Mouse (Mus musculus): Measurements from ENCODE around the gene Mbd3. TPM values are rescaled to one million over a fixed set of nuclear protein-coding genes. Genes with fewer than 3 reads are reported as not detected.

Gene Mbd3
- polyA plus RNA-seq, 1 experiment, result not detected

DNA sequence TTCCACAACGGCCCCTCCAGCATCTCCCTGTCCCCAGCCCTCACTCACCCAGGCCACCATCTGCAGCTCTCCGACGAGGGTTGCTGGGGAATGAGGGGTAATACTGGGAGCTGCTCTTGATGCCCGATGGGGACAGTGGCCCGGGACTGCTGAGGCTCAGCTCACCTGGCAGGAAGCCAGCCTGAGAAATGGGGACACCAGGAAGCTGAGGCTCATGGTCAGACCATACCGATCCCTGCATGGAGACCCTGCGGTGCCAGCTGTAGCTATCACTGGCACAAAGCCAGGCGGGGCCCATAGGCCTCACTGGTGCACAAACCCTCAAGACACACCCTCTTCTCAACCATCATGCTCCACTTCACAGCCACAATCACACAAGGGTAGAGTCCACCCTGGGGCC lies 20.1 kb upstream of the Mbd3 start:
- Histone ChIP-seq H3K27ac (ENCODE audit: insufficient read depth, low read depth, low read length) (no peak overlapping the region), H3K4me1 (ENCODE audit: control insufficient read depth, insufficient read depth, low read length) (0 out of 2 replicates have a peak, but pooled peaks cover 3% of the 10 kb centered on the region), H3K4me3 (ENCODE audit: insufficient read depth, low read depth, low read length) (no peak overlapping the region)
- TF ChIP-seq POLR2A (IDR thresholded peaks at IDR 0.05; ENCODE audit: insufficient read depth, low read depth, low read length) (no peak), CTCF (IDR thresholded peaks at IDR 0.05; ENCODE audit: insufficient read depth, low read depth, low read length) (no peak)
- WGBS, result 46% methylated on average over 8 of the region's 8 CpGs

DNA sequence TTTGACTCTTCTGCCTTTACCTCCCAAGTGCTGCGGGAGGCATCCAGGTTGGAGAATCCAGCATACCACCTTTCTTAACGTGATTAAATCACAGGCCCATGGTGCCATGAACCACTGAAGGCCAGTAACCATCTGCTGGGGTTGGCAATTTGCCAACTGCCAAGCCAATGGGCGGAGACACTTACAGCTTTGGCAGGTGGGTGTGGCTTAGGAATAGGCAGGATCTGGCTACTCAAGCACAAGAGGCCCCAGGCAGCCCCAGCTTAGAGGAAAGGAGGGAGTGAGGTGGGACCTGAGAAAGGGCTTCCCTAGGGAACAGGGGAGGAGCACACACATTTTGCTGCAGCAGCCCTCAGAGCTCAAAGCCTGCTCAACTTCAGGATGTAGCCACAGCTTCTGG lies 19.0 kb upstream of the Mbd3 start:
- H3K4me1 ChIP-seq (ENCODE audit: control insufficient read depth, insufficient read depth, low read length), result 0 out of 2 replicates have a peak, but pooled peaks cover 3% of the 10 kb centered on the region
- TF ChIP-seq CTCF (IDR thresholded peaks at IDR 0.05; ENCODE audit: insufficient read depth, low read depth, low read length), result no peak
- TF ChIP-seq POLR2A (IDR thresholded peaks at IDR 0.05; ENCODE audit: insufficient read depth, low read depth, low read length), result no peak
- 42% methylated on average over 3 of the region's 3 CpGs for WGBS
- no peak overlapping the region for H3K4me3 ChIP-seq (ENCODE audit: insufficient read depth, low read depth, low read length)
- H3K27ac ChIP-seq (ENCODE audit: insufficient read depth, low read depth, low read length), result no peak overlapping the region

DNA sequence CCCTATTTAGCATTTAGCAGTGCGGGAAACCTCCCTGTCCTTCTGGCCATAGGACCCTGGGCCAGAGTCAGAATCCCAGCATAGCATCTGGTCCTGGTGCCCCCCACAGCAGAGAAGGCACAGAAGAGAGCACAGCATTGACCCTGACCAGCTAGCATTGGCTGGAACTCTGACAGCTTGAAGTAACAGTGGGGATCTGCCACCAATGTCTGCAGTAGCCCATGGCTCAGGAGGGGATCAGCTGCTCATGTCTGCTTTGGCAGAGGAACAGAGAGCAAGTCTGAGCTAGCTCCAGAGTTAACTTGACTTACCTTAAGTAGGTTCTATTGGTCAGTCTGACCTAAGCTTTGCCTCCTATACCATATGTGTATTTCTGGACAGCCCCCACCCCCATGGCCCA lies 18.5 kb upstream of the Mbd3 start:
- H3K4me3 ChIP-seq (ENCODE audit: insufficient read depth, low read depth, low read length), result no peak overlapping the region
- whole genome bisulfite sequencing, result 85% methylated on average over 1 of the region's 1 CpGs
- H3K4me1 ChIP-seq (ENCODE audit: control insufficient read depth, insufficient read depth, low read length), result peaks cover 6% of the 10 kb centered on the region; the same call in 1 of the 2 replicates
- no peak for TF ChIP-seq POLR2A (IDR thresholded peaks at IDR 0.05; ENCODE audit: insufficient read depth, low read depth, low read length)
- no peak for TF ChIP-seq CTCF (IDR thresholded peaks at IDR 0.05; ENCODE audit: insufficient read depth, low read depth, low read length)
- H3K27ac ChIP-seq (ENCODE audit: insufficient read depth, low read depth, low read length), result no peak overlapping the region

DNA sequence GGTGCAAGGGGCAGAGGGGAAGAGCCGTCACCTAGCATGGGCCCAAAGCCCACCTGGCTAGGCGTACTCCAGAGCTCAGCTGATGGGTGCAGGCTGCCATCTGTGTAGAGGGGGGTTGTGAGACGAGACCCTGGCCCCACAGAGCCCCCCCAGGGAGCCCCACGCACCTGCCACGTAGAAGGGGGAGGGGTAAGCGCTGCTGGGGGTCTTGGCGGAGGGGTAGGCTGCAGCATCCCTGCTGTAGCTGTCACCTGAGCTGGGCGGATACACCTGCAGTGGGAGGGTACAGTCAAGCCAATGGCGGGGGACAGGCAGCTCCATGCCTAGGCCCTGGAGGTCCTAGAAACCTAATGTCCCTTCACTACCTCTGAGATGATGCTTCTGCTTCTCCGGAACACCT lies 18.0 kb upstream of the Mbd3 start:
- no peak overlapping the region for H3K4me3 ChIP-seq (ENCODE audit: insufficient read depth, low read depth, low read length)
- TF ChIP-seq CTCF (IDR thresholded peaks at IDR 0.05; ENCODE audit: insufficient read depth, low read depth, low read length), result no peak
- TF ChIP-seq POLR2A (IDR thresholded peaks at IDR 0.05; ENCODE audit: insufficient read depth, low read depth, low read length), result no peak
- H3K27ac ChIP-seq (ENCODE audit: insufficient read depth, low read depth, low read length), result no peak overlapping the region
- peaks cover 10% of the 10 kb centered on the region; the same call in 1 of the 2 replicates for H3K4me1 ChIP-seq (ENCODE audit: control insufficient read depth, insufficient read depth, low read length)
- WGBS, result 93% methylated on average over 10 of the region's 10 CpGs

DNA sequence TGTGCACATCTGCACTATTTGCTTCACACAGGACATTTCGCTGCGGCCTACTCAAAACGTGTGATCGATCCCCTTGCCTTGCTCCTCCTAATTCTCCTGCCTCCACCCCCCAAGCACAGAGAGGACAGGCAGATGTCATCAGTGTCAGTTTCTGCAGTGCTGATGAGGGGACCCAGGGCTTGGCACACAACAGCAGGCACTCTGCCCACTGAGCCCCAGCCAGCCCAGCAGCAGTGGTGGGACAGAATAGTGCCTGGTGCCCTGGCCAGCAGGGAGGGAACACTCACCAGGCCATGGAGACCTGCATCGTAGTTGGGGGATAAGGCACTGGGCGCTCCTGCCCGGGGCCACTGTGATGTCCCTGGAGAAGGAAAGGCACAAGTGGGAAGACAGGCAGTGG lies 16.2 kb upstream of the Mbd3 start:
- Histone ChIP-seq H3K27ac (ENCODE audit: insufficient read depth, low read depth, low read length) (no peak overlapping the region), H3K4me3 (ENCODE audit: insufficient read depth, low read depth, low read length) (no peak overlapping the region), H3K4me1 (ENCODE audit: control insufficient read depth, insufficient read depth, low read length) (peaks cover 10% of the 10 kb centered on the region; the same call in 1 of the 2 replicates)
- 77% methylated on average over 7 of the region's 7 CpGs for WGBS
- TF ChIP-seq POLR2A (IDR thresholded peaks at IDR 0.05; ENCODE audit: insufficient read depth, low read depth, low read length), result no peak
- no peak for TF ChIP-seq CTCF (IDR thresholded peaks at IDR 0.05; ENCODE audit: insufficient read depth, low read depth, low read length)

DNA sequence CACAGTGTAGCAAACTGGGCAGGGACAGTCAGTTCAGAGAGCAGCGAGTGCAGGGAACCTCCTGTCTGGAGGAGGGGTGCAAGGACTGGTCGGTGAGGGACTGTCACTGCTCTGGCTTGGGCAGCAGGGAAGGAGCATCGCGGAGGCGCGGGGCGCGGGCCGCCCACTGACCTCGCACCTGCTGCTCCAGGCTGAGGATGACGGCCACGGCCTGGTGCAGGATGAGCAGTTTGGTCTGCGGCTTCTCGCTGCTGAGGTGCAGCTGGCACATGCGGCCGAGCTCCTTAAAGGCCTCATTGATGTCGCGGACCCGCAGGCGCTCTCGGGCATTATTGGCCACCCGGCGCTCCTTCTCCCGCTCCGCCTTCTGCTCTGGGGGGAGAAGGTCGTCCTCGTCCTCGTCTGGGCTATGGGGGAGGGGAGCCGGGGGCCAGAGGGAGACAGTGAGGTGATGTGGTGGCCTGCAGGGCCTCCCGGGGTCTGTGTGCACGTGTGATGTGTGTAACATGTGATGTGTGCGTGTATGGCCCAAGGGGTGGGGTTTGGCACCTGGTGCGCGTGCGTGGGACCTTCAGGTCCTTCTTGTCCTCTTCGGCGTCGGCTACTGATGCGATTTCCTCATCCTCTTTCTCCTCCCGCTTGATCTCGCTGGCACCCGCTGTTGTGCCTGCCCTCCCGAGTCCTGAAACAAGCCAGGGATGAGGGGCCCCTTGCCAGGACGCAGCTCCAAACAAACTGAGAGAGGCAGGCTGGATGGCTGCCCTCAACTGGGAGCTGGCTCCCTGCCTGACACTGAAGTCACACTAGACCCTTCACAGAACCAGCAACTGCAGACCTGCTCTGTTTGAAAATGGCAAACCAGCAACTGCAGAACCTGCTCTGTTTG lies 13.5 kb upstream of the Mbd3 start:
- no peak overlapping the region for H3K4me3 ChIP-seq (ENCODE audit: insufficient read depth, low read depth, low read length)
- H3K4me1 ChIP-seq (ENCODE audit: control insufficient read depth, insufficient read depth, low read length), result peaks cover 7% of the 10 kb centered on the region; the same call in 1 of the 2 replicates
- WGBS, result 51% methylated on average over 44 of the region's 44 CpGs
- peak overlapping the region; percentile 22; the same call in 1 of the 2 replicates for H3K27ac ChIP-seq (ENCODE audit: insufficient read depth, low read depth, low read length)
- TF ChIP-seq CTCF (IDR thresholded peaks at IDR 0.05; ENCODE audit: insufficient read depth, low read depth, low read length), result no peak
- no peak for TF ChIP-seq POLR2A (IDR thresholded peaks at IDR 0.05; ENCODE audit: insufficient read depth, low read depth, low read length)

DNA sequence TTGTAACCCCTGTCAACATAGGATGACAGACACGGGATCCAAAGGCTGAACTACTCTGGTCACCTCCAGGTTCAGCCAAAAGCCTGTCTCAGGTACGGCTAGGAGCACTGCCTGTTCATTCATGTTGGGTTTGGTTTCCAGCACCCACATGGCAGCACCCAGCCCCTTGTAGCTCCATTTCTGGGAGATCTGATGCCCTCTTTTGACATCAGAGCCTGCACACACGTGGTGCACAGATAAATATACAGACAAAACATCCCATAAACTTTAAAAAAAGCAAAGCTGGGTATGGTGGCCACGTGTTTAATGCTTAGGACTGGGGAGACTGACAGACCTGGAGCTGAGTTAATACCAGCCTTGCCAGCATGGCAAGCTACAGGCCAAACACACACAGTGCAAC lies 8.6 kb upstream of the Mbd3 start:
- TF ChIP-seq CTCF (IDR thresholded peaks at IDR 0.05; ENCODE audit: insufficient read depth, low read depth, low read length), result no peak
- TF ChIP-seq POLR2A (IDR thresholded peaks at IDR 0.05; ENCODE audit: insufficient read depth, low read depth, low read length), result no peak

DNA sequence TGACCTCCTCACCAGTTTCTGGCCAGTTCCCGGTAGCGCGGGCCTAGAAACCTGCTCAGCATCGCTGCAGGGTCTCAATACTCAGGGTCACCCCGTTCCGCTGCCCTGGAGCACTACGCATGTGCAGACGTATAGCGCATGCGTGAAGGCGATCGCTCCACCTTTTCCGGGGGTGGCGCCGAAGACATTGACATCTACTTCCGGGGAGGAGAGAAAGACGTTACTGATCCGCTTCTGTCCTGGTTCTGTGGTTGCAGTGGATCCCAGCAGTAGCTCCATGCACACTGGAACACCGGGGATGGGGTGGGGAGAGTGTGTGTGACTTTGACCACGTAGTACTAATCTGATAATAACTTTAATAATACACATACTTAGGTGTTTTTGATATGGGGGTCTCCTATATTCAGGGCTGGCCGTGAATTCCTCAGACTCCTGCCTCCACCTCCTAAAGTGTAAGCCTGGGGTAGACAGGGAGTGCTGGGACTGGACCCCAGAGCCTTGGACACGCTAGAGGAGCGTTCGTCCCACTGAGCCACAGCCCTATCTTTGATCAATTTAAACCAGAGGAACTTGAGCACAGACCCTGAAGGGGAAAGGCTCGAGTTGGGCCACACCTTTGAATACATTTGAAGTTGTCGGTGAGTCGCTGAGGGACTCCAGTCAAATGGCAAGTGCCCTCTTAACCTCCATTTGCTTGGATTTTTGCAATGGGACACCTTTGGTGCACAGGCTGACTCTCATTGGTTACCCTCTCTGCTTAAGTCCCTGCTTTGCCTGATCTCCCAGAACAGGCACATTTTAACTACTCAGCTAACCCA lies 7.5 kb upstream of the Mbd3 start, which contains the start of gene Uqcr11:
Gene Uqcr11, minus strand, starts transcription at position 147 of the 818 bp plus-strand sequence.
- peaks cover 25% of the 10 kb centered on the region for H3K4me1 ChIP-seq (ENCODE audit: control insufficient read depth, insufficient read depth, low read length)
- peak within 1 kb of the TSS; percentile 76 for H3K4me3 ChIP-seq (ENCODE audit: insufficient read depth, low read depth, low read length)
- 1% methylated on average over 27 of the region's 27 CpGs for WGBS
- H3K27ac ChIP-seq (ENCODE audit: insufficient read depth, low read depth, low read length), result peak within 1 kb of the TSS; percentile 79
- TF ChIP-seq CTCF (IDR thresholded peaks at IDR 0.05; ENCODE audit: insufficient read depth, low read depth, low read length) (no peak), POLR2A (IDR thresholded peaks at IDR 0.05; ENCODE audit: insufficient read depth, low read depth, low read length) (peak; percentile 75)

More for the DNA sequence above, 8.6 kb upstream of the Mbd3 start:
- WGBS, result 52% methylated on average over 4 of the region's 4 CpGs
- no peak overlapping the region for H3K27ac ChIP-seq (ENCODE audit: insufficient read depth, low read depth, low read length)
- H3K4me1 ChIP-seq (ENCODE audit: control insufficient read depth, insufficient read depth, low read length), result peaks cover 30% of the 10 kb centered on the region
- no peak overlapping the region for H3K4me3 ChIP-seq (ENCODE audit: insufficient read depth, low read depth, low read length)
